Mouse (Mus musculus): ENCODE data around the gene Ldlrad3. TPM values are rescaled to one million over a fixed set of nuclear protein-coding genes. Genes with fewer than 3 reads are reported as not detected.

The Ldlrad3 gene
- total and polyA plus RNA-seq, 3 experiments = 3.5 to 6.1 TPM; not detected in 1

- no peak for DNase-seq (ENCODE audit: low read depth, low spot score)
- no peaks in the 10 kb centered on the region for H3K79me2 ChIP-seq (ENCODE audit: control insufficient read depth, insufficient read depth, low read length, poor library complexity)
- H3K36me3 ChIP-seq (ENCODE audit: control insufficient read depth in 1 of 2, insufficient read depth in 2 of 2, low read length in 2 of 2) = no peaks in the 10 kb centered on the region
- no peaks in the 10 kb centered on the region for H3K9me3 ChIP-seq (replicated peaks; ENCODE audit: insufficient read depth, low read length)
- no peak overlapping the region for H3K4me3 ChIP-seq (ENCODE audit: control insufficient read depth in 1 of 2, insufficient read depth in 1 of 2, low read depth in 2 of 2, low read length in 2 of 2)
- TF ChIP-seq MXI1 (IDR thresholded peaks at IDR 0.05; ENCODE audit: low read depth, low read length) (no peak), ETS1 (IDR thresholded peaks at IDR 0.05; ENCODE audit: low read depth, low read length) (no peak)
- H3K4me1 ChIP-seq (ENCODE audit: control insufficient read depth in 1 of 2, insufficient read depth in 2 of 2, low read length in 2 of 2) = no peaks in the 10 kb centered on the region
- no peaks in the 10 kb centered on the region for H3K27me3 ChIP-seq (ENCODE audit: control insufficient read depth in 1 of 2, insufficient read depth in 2 of 2, low read length in 2 of 2)
- no peak overlapping the region for H3K27ac ChIP-seq (ENCODE audit: control insufficient read depth, low read depth, low read length)
- no peak overlapping the region for H3K9ac ChIP-seq (ENCODE audit: control insufficient read depth, low read depth, low read length, poor library complexity, severe bottlenecking)
These were observed 235.3 kb downstream of the Ldlrad3 start for GRCm38 (mm10) chr2:101950716-101951520.

GRCm38 (mm10) chr2:101935006-101935405, 251.2 kb downstream of the Ldlrad3 start:
- no peaks in the 10 kb centered on the region for H3K9me3 ChIP-seq (replicated peaks; ENCODE audit: insufficient read depth, low read length)
- no peak for DNase-seq (ENCODE audit: low read depth, low spot score)

GRCm38 (mm10) chr2:101933301-101933700, 252.9 kb downstream of the Ldlrad3 start:
- H3K27me3 ChIP-seq (ENCODE audit: control insufficient read depth in 1 of 2, insufficient read depth in 2 of 2, low read length in 2 of 2) = peaks cover 0 to 2% of the 10 kb centered on the region in 2 experiments; a peak in 1 of 4 replicates
- H3K36me3 ChIP-seq (ENCODE audit: control insufficient read depth in 1 of 2, insufficient read depth in 2 of 2, low read length in 2 of 2) = no peaks in the 10 kb centered on the region
- H3K9ac ChIP-seq (ENCODE audit: control insufficient read depth, low read depth, low read length, poor library complexity, severe bottlenecking) = no peak overlapping the region
- no peak overlapping the region for H3K27ac ChIP-seq (ENCODE audit: control insufficient read depth, low read depth, low read length)
- H3K9me3 ChIP-seq (replicated peaks; ENCODE audit: insufficient read depth, low read length) = no peaks in the 10 kb centered on the region
- no peaks in the 10 kb centered on the region for H3K4me1 ChIP-seq (ENCODE audit: control insufficient read depth in 1 of 2, insufficient read depth in 2 of 2, low read length in 2 of 2)
- DNase-seq (ENCODE audit: low read depth, low spot score) = no peak
- no peak overlapping the region for H3K4me3 ChIP-seq (ENCODE audit: control insufficient read depth in 1 of 2, insufficient read depth in 1 of 2, low read depth in 2 of 2, low read length in 2 of 2)
- TF ChIP-seq MXI1 (IDR thresholded peaks at IDR 0.05; ENCODE audit: low read depth, low read length) (no peak), E2F4 (IDR thresholded peaks at IDR 0.05; ENCODE audit: borderline replicate concordance, low read depth, low read length) (no peak), NRF1 (IDR thresholded peaks at IDR 0.05; ENCODE audit: insufficient read depth, low read depth, low read length, poor library complexity, severe bottlenecking) (no peak), POLR2A (IDR thresholded peaks at IDR 0.05; ENCODE audit: control insufficient read depth in 1 of 2, insufficient read depth in 1 of 2, low read depth in 1 of 2, low read length in 2 of 2, poor library complexity in 1 of 2) (no peak), MYB (IDR thresholded peaks at IDR 0.05; ENCODE audit: low read depth, low read length) (no peak), CHD2 (IDR thresholded peaks at IDR 0.05; ENCODE audit: low read length) (no peak), RCOR1 (IDR thresholded peaks at IDR 0.05; ENCODE audit: low read depth, low read length) (no peak), MEF2A (IDR thresholded peaks at IDR 0.05; ENCODE audit: extremely low read depth, insufficient replicate concordance, low read depth, low read length, poor library complexity, severe bottlenecking) (no peak), USF2 (IDR thresholded peaks at IDR 0.05; ENCODE audit: borderline replicate concordance in 1 of 2, insufficient read depth in 1 of 2, low read depth in 1 of 2, low read length in 2 of 2) (no peak), SMC3 (IDR thresholded peaks at IDR 0.05; ENCODE audit: low read depth, low read length) (no peak), TCF12 (IDR thresholded peaks at IDR 0.05; ENCODE audit: low read depth, low read length) (no peak), UBTF (IDR thresholded peaks at IDR 0.05; ENCODE audit: borderline replicate concordance, insufficient read depth, low read depth, low read length) (no peak), MAZ (IDR thresholded peaks at IDR 0.05; ENCODE audit: low read depth, low read length) (no peak)
- H3K79me2 ChIP-seq (ENCODE audit: control insufficient read depth, insufficient read depth, low read length, poor library complexity) = no peaks in the 10 kb centered on the region

More at GRCm38 (mm10) chr2:101935006-101935405, 251.2 kb downstream of the Ldlrad3 start:
- H3K4me3 ChIP-seq (ENCODE audit: control insufficient read depth in 1 of 2, insufficient read depth in 1 of 2, low read depth in 2 of 2, low read length in 2 of 2) = no peak overlapping the region
- H3K79me2 ChIP-seq (ENCODE audit: control insufficient read depth, insufficient read depth, low read length, poor library complexity) = no peaks in the 10 kb centered on the region
- H3K27me3 ChIP-seq (ENCODE audit: control insufficient read depth in 1 of 2, insufficient read depth in 2 of 2, low read length in 2 of 2) = no peaks in the 10 kb centered on the region; a peak in 1 of 4 replicates
- no peaks in the 10 kb centered on the region for H3K36me3 ChIP-seq (ENCODE audit: control insufficient read depth in 1 of 2, insufficient read depth in 2 of 2, low read length in 2 of 2)
- TF ChIP-seq MXI1 (IDR thresholded peaks at IDR 0.05; ENCODE audit: low read depth, low read length) (no peak), TAL1 (IDR thresholded peaks at IDR 0.05; ENCODE audit: low read length) (no peak), MYB (IDR thresholded peaks at IDR 0.05; ENCODE audit: low read depth, low read length) (no peak), TCF12 (IDR thresholded peaks at IDR 0.05; ENCODE audit: low read depth, low read length) (no peak)
- no peaks in the 10 kb centered on the region for H3K4me1 ChIP-seq (ENCODE audit: control insufficient read depth in 1 of 2, insufficient read depth in 2 of 2, low read length in 2 of 2)
- no peak overlapping the region for H3K27ac ChIP-seq (ENCODE audit: control insufficient read depth, low read depth, low read length)
- H3K9ac ChIP-seq (ENCODE audit: control insufficient read depth, low read depth, low read length, poor library complexity, severe bottlenecking) = no peak overlapping the region
